Mouse (Mus musculus) kidney, postnatal 4 days (tissue): ENCODE measurements around the gene Ddx10.
"Not testable (repeated sequence)": the region's sequence is repeated elsewhere in the genome, so short reads cannot be mapped to it uniquely, and the experiment has no call there.

Source experiments
- DNase-seq, 2 experiments: peaks; one replicate each; pipeline ENCODE4 v3.0.0; 2021; ENCODE audit warnings: mixed read lengths in 2 of 2

The Ddx10 gene

DNA sequence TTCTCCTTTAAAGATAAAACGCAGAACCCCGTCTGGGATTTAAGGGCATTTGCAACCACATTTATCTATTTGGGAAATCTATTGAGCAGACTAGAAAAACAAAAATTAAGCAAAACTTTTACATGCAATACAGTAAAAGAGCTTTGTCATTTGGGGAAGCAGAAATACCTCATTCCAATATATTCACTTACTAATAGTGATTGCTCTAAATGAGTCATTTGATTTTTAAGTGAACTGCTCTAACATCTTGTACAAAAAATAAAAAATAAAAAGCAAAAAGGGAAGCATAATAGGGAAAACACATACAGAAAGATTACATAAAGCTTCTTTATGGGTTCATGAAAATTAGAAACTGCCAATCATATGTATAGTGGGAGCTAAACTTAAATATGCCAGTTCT, 104.3 kb downstream of the Ddx10 start:
- no peak for DNase-seq

DNA sequence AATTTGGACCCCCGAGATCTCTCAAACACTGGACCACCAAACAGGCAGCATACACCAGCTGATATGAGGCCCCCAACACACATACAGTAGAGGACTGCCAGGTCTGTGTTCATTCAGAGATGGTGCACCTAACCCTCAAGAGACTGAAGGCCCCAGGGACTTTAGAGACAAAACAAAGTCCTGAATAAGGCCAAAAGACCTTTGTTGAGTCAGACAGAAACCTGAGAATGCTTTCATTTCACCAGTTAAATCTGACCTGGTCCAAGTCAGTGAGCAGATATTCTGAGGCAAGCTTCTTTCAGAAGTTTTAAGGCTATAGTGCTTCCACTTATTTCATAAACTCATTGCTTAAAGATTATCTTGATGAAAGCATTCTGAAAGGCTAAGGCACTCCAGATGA, 105.4 kb downstream of the Ddx10 start:
- not testable (repeated sequence) for DNase-seq

DNA sequence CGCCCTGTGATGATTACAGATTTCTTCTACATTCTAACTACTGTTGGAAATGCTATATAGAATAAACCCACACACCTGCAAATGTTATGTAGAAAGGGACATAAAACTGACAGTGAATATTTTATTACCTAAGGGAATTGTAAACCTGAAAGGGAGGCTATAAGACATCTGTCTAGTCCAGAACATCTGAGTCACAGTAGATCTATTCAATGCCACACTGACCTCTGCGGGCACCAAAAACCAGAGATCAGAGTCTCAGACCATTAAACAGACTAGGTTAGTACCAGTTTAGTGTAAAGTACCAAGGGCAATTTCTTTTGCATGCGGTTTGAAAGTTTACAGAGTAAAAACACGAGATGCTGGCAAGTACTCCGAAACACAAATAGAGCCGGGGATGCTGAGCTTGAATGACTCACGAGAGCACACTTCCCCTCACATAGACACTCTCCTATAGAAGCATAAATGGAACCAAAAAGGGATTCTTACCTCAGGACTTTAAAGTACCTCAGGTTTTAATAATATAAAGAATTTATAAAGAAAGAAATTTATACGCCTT, 107.2 kb downstream of the Ddx10 start:
- DNase-seq = no peak

DNA sequence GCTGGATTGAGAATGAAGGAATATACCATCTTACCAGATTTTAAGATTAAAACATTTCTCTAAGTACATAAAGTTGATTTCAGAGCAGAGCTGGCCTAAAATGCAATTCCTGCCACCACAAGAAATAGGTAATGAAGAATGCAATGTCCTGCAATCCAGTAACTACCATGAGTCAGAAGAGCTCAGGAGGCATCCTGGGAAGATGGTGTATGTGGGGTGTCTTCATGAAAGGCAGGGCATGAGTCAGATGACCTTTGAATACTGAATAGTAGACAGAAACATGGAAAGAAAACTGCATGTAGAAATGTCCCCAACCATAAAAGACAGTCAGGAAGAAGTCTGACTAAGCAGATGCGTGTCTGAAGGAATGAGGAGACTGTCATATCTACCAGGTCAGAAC, 115.0 kb downstream of the Ddx10 start:
- DNase-seq = no peak

DNA sequence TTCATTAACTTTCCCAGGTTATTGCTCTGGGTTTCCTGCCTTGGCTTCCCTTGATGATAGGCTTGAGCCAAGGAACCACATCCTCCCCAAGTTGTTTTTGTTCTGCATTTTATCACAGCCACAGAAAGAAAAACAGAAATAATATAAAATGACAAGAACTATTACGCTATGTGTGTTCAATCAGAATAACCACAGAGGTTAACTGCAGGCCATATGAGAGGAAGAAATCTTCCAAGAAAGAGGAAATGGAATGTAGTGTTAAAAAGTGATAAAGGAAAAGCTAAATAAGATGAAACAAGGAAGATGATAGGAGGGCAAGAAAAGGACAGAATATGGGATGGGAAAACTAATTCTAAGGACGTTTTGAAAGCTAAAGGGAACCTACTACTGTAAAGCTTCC, 117.4 kb downstream of the Ddx10 start:
- DNase-seq = no peak

DNA sequence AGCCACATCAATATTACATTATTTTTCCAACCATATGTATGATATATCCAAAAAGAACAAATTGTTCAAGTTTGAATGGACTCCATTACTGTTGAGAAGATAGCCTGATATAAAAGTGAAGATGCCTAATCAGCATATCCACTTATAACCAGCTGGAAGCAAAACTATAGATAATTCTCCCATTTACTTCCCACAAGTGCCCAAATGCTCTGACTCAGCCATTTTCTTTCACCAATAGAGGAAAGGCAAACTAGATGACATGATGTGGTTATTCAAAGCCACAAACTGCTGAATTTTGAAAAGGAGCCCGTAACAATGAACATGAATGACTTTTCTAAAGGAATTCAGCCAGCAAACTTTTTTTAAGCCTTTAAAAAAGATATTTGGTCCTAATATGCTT, 146.8 kb downstream of the Ddx10 start:
- DNase-seq = no peak

DNA sequence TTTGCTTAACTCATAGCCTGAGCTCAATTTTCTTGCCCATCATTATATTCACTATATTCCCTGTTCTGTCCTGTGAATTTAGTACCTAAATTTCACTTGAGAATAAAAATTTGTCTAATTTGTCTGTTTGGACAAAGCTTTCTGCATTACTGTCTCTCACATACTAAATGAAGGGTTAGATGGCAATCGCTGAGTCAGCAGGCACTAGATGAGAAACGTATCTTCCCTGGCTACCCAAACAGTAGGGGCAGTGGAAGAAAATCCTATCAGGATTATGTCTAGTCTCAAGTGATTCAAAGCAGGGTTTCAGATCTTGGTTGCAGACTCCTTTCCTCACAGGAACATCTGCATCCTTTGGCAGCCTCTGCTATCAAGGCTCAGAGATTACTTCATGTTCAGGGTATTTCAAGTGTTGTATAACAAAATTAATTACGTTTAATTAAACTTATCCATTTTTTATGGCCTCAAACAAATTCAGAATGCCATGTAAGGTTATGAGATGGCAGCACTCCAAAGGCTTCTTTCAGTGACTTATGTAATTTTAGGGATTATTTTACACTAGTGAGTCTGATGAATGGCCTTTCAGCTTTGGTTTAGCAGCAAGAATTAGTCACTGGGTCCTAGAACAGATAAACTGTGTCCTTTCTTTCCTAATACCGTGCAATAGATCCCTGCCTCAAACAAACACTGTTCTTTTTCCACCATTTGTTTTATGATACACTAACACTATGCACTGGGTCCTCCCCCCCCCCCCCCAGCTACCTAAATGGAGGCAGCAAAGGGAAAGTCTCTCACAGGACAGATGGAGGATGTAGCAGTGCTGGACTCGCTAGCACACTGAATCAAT, 152.3 kb downstream of the Ddx10 start:
- DNase-seq = no peak

DNA sequence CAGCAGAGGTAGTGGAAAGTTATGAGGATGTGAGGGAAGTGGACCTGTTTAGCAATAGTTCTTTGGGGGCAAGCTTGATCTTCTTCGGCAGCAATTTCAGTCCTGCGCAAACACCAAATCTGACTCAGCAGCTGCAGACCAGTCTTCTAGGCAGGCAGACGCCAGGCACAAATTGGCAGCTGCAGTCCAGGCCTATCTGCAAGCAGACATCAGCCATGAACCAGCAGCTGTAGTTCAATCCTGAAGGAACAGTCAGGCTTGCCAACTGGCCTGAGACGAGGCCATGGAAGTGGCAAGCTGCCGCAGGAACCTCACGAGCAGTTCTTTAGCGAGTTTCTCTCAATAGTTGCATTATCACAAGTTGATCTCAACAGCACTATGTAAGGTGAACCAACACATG, 153.3 kb downstream of the Ddx10 start:
- DNase-seq = no peak

DNA sequence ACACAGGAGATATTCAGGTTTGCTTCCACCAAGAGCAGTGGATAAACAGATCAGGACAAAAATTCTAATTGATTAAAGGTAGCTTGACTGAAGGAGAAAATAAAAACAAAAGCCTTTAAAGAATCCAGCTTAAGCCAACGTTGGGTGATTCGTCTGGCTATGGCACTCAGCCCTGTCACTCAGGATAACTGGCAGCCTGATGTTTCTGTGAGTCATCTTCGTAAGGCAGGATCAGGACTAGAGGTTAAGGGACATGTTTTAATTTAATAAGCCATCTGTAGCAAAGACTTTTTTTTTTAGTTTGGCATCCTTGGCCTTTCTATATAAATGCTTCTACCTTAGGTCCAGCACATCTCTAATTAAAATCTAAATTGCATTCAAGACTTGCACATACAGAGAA, 170.2 kb downstream of the Ddx10 start:
- no peak for DNase-seq

DNA sequence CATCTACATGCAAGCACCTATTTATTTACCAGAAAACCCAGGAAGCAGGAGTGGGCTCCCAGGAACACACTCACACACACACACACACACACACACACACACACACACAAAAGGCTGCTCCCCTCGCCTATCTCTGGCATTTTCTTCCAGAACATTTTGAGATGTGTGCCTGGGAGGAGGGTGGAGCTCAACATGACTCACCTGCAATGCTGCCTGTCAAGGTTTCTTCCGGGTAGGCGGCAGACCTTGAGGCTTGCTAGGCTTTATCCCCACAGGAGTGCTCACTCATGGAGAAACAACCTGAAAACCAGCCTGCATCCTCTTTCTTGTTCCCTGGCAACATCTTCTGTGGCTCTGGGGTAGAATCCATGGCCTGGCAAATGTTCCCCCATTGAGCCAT, 171.9 kb downstream of the Ddx10 start:
- DNase-seq = no peak

DNA sequence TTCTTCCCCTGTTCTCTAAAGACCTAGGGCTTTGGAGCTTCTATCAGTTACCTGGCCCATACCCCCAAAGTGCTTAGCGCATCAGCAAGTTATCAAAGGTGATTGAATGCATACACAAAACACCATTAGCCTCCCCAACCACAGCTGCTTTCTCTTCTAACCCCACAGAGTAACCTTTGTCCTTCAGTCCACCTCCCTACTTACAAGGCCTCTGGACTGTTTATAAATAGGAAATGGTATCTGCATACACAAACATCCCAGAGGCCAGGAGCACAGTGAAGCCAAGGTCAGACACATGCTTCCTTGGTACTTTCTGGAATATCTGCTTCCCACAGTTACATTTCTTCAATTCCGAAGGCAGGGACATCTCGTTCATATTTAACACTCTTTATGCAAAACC, 173.4 kb downstream of the Ddx10 start:
- no peak for DNase-seq

DNA sequence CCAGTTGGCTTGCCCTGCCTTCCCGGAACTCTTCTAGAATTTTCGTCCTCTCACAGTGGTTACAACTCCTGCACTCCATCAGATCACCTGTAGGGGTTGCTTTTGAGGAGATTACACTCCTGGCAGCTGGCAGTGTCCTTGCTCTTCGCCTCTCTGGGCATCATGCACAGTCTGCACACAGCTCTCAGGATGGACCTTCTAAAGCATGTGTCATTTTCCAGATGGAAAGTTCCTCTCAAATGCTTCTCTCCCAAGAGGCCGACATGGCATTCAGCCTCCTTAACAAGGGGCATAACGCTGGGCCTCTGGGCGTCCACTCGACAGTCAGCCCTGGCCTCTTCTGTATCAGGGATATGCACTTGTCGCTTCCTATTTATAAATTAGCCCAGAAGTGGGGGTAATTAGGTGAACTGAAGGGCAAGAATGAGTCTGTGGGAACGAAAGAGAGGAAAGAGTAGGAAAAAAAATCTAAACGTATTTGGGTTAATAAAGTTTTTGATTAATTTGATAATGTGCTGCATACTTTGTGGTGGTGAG, 174.2 kb downstream of the Ddx10 start:
- no peak for DNase-seq

DNA sequence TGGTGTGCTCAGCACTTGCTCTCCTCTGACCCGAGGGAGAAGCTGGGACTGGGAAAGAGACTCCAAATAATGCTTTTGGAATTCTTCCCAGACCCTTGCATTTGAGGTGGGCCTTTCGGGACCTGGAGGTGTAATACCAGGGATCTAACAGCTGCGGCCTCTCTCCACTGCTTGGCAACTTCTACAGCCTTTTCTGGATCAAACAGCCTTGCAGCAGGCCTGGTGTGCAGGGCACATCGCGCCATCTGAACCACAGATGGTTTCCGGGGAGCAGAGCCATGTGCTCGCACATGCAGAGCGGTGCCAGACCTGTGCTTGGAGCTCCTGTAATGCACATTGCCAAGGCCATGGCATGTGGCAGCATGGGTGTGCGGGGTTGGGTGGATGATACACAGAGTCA, 175.8 kb downstream of the Ddx10 start:
- DNase-seq = no peak

DNA sequence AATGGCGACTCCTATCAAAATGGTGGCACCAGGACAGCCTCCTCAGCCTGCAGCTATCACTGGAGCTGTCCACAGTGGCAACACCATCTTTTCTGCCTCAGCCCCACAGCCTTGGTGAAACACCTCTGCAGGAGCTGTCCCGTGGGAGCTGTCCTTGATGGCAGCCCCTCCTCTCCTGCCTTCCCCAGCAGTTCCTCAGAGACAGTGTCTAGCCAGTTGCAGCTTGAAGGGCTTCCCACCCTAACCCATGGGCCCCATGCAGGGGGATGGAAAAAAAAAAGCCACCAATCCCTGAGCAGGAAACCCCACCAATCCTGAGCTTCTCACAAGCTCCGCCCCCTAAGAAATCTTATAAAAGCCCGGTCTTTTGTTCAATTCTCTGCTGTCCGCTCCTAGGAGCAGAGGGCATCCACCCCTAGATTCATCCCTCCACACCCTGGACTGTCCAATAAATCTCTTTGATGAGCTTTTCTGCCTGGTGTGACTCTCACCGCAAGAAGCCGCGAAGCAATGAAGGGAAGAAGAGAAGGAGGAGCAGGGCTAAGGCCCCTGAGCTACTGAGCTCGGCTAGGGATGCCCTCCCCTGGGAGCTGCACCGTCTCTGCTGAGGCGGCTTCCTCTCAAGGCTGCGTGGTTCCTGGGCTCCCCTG, 176.9 kb downstream of the Ddx10 start:
- peak in 1 of 2 experiments; percentile 25 for DNase-seq

DNA sequence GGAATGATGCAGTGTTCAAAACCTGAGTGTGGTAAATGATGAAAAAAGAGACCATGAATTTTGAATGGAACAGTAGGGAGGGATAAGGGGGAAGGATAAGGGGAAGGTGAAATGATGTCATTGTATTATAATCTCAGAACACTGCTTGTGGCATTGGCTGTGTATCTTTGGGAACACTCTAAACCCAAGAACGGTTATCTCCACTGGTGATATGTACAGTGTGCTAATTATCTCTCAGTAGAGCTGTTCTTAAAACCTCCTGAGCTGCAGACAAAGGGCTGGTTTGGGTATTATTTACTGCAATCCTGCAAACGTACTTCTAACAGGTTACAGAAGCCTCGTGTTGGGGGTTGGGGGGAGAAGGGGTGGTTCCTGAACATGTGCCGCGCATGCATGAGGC, 179.7 kb downstream of the Ddx10 start:
- no peak for DNase-seq

DNA sequence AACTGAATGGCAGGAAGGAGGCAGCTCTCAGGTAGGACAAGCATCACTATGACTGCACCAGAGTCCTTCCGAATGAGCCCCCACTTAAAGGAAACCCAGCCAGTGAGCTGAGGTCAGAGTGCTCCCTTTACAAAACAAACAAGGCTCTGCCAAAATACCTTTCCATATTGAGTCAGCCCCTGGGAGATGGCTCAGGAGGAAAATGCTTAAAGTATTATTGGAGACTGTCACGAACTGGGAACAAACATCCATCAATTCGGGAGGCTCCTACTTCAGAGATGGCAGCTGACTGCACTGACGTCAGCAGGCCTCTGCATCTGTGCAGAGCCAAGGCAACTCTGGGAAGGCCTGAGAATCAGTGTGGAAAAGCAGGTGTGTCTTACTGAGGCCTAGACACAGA, 181.4 kb downstream of the Ddx10 start:
- DNase-seq = no peak

DNA sequence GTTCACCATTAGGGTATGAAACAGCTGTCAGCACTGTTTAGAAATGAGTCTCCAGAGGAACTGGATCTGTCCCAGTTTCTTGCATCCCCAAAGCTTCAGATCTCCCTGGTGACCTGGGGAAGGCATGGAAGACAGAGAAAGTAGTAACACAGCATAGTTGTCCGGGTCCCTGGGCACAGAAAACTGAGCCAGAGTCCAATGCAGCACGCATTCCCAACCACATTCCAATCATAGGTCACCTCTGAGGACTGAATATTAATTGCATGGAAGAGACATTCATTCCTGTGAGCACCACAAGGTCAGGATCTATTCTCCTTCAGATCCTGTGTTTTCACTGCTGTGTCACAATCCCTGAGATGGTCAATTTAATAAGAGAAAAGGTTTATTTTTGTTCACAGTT, 182.8 kb downstream of the Ddx10 start:
- DNase-seq = no peak

DNA sequence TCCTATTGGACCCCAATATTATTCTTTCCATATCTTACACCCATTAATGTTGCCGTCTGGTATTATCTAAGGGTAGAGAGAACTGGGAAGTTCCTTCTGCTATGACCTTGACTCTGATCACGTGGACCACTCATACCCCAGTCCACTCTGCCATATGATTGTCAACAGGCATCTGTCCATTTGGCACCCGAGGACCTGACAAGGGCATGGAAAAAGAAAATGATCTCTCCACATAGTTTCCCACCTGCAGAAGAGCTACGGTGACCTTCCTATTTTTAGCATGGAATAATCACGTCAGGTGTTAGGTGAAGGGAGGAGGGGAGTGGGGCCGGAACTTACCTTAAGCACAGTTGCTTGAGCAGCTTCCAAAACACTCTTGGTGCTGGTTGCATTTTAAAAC, 183.3 kb downstream of the Ddx10 start:
- no peak for DNase-seq

DNA sequence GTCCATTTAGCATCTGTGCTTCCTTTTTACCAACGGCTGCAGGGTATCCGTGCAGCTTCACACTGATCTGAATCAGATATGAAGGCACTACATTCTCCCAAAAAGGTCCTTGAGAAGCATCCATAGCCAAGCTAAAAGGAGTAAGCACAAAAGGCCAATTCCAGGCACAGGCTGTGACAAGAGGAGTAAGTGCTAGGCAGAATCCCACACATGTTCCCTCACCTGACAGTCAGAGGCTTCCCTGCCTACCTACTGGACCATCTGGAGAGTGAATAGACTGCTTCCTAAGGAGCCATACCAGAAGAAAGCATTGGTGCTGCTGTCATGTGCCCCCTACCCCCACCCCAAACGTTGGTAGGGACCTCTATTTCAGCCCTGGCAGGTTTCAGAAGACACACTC, 192.5 kb downstream of the Ddx10 start:
- no peak for DNase-seq
